Mouse (Mus musculus): ENCODE measurements at regions not wholly inside any gene's neighbourhood (a gene's known extent, or its start where the extent isn't known, plus 50 kb on each side); places are given as distances from the start of the nearest gene placed in this dataset.

- ATAC-seq (ENCODE audit: insufficient number of reproducible peaks, low FRiP score, low TSS enrichment, low read depth): no peak
- no peak overlapping the region for H3K9ac ChIP-seq
- no peaks in the 10 kb centered on the region for H3K36me3 ChIP-seq
- 51% methylated on average over 2 of the region's 2 CpGs for WGBS
- H3K4me1 ChIP-seq: no peaks in the 10 kb centered on the region
- H3K27me3 ChIP-seq: no peaks in the 10 kb centered on the region
- H3K27ac ChIP-seq (replicated peaks): no peak overlapping the region
- H3K9me3 ChIP-seq (replicated peaks): no peaks in the 10 kb centered on the region
- no peak overlapping the region for H3K4me3 ChIP-seq (replicated peaks)
- no peak overlapping the region for H3K4me2 ChIP-seq (replicated peaks)
These were observed 361.6 kb upstream of the Lmcd1 start for GRCm38 (mm10) chr6:111911997-111912396.

GRCm38 (mm10) chr6:111913771-111914405 is 359.7 kb upstream of the Lmcd1 start:
- Histone ChIP-seq H3K9ac (no peak overlapping the region), H3K4me2 (replicated peaks) (no peak overlapping the region), H3K4me3 (replicated peaks) (no peak overlapping the region), H3K4me1 (no peaks in the 10 kb centered on the region), H3K27me3 (no peaks in the 10 kb centered on the region), H3K27ac (replicated peaks) (no peak overlapping the region), H3K36me3 (no peaks in the 10 kb centered on the region), H3K9me3 (replicated peaks) (no peaks in the 10 kb centered on the region)
- 69% methylated on average over 11 of the region's 11 CpGs for WGBS
- ATAC-seq (ENCODE audit: insufficient number of reproducible peaks, low FRiP score, low TSS enrichment, low read depth): no peak

- no peak for ATAC-seq (ENCODE audit: insufficient number of reproducible peaks, low FRiP score, low TSS enrichment, low read depth)
- 34% methylated on average over 6 of the region's 6 CpGs for WGBS
- no peaks in the 10 kb centered on the region for H3K9me3 ChIP-seq (replicated peaks)
- H3K4me1 ChIP-seq: no peaks in the 10 kb centered on the region
- no peak overlapping the region for H3K27ac ChIP-seq (replicated peaks)
- no peak overlapping the region for H3K4me2 ChIP-seq (replicated peaks)
- H3K36me3 ChIP-seq: no peaks in the 10 kb centered on the region
- no peak overlapping the region for H3K9ac ChIP-seq
- H3K4me3 ChIP-seq (replicated peaks): no peak overlapping the region
- H3K27me3 ChIP-seq: no peaks in the 10 kb centered on the region
These were observed 356.3 kb upstream of the Lmcd1 start for GRCm38 (mm10) chr6:111917248-111917721.

GRCm38 (mm10) chr6:111917868-111918597 is 355.5 kb upstream of the Lmcd1 start:
- Histone ChIP-seq H3K4me1 (no peaks in the 10 kb centered on the region), H3K27ac (replicated peaks) (no peak overlapping the region), H3K4me2 (replicated peaks) (no peak overlapping the region), H3K27me3 (no peaks in the 10 kb centered on the region), H3K4me3 (replicated peaks) (no peak overlapping the region), H3K9me3 (replicated peaks) (no peaks in the 10 kb centered on the region), H3K36me3 (no peaks in the 10 kb centered on the region), H3K9ac (no peak overlapping the region)
- 65% methylated on average over 3 of the region's 3 CpGs for WGBS
- ATAC-seq (ENCODE audit: insufficient number of reproducible peaks, low FRiP score, low TSS enrichment, low read depth): no peak

GRCm38 (mm10) chr6:111932596-111932995 is 341.0 kb upstream of the Lmcd1 start:
- H3K27me3 ChIP-seq: no peaks in the 10 kb centered on the region
- no peaks in the 10 kb centered on the region for H3K9me3 ChIP-seq (replicated peaks)
- H3K4me1 ChIP-seq: no peaks in the 10 kb centered on the region
- no peak overlapping the region for H3K9ac ChIP-seq
- H3K4me3 ChIP-seq (replicated peaks): no peak overlapping the region
- 73% methylated on average over 2 of the region's 2 CpGs for WGBS
- no peaks in the 10 kb centered on the region for H3K36me3 ChIP-seq
- H3K4me2 ChIP-seq (replicated peaks): no peak overlapping the region
- no peak overlapping the region for H3K27ac ChIP-seq (replicated peaks)
- no peak for ATAC-seq (ENCODE audit: insufficient number of reproducible peaks, low FRiP score, low TSS enrichment, low read depth)

- no peaks in the 10 kb centered on the region for H3K36me3 ChIP-seq
- no peak overlapping the region for H3K4me2 ChIP-seq (replicated peaks)
- no peak for ATAC-seq (ENCODE audit: insufficient number of reproducible peaks, low FRiP score, low TSS enrichment, low read depth)
- H3K9me3 ChIP-seq (replicated peaks): no peaks in the 10 kb centered on the region
- H3K27ac ChIP-seq (replicated peaks): no peak overlapping the region
- no peak overlapping the region for H3K9ac ChIP-seq
- H3K4me3 ChIP-seq (replicated peaks): no peak overlapping the region
- 50% methylated on average over 1 of the region's 1 CpGs for WGBS
- H3K4me1 ChIP-seq: no peaks in the 10 kb centered on the region
- no peaks in the 10 kb centered on the region for H3K27me3 ChIP-seq
These were observed 319.2 kb upstream of the Lmcd1 start for GRCm38 (mm10) chr6:111954401-111954800.

- Histone ChIP-seq H3K4me2 (replicated peaks) (no peak overlapping the region), H3K4me3 (replicated peaks) (no peak overlapping the region), H3K27me3 (no peaks in the 10 kb centered on the region), H3K27ac (replicated peaks) (no peak overlapping the region), H3K36me3 (no peaks in the 10 kb centered on the region), H3K9me3 (replicated peaks) (no peaks in the 10 kb centered on the region), H3K9ac (no peak overlapping the region), H3K4me1 (no peaks in the 10 kb centered on the region)
- whole genome bisulfite sequencing: 77% methylated on average over 3 of the region's 3 CpGs
- no peak for ATAC-seq (ENCODE audit: insufficient number of reproducible peaks, low FRiP score, low TSS enrichment, low read depth)
These were observed 307.8 kb upstream of the Lmcd1 start for GRCm38 (mm10) chr6:111965766-111966165.

GRCm38 (mm10) chr6:111985452-111985851 is 288.1 kb upstream of the Lmcd1 start:
- H3K4me3 ChIP-seq (replicated peaks): no peak overlapping the region
- H3K36me3 ChIP-seq: no peaks in the 10 kb centered on the region
- 45% methylated on average over 1 of the region's 1 CpGs for WGBS
- no peaks in the 10 kb centered on the region for H3K27me3 ChIP-seq
- H3K4me1 ChIP-seq: no peaks in the 10 kb centered on the region
- ATAC-seq (ENCODE audit: insufficient number of reproducible peaks, low FRiP score, low TSS enrichment, low read depth): no peak
- no peak overlapping the region for H3K9ac ChIP-seq
- H3K4me2 ChIP-seq (replicated peaks): no peak overlapping the region
- H3K27ac ChIP-seq (replicated peaks): no peak overlapping the region
- no peaks in the 10 kb centered on the region for H3K9me3 ChIP-seq (replicated peaks)

GRCm38 (mm10) chr6:111995823-111996222 is 277.7 kb upstream of the Lmcd1 start:
- H3K4me1 ChIP-seq: no peaks in the 10 kb centered on the region
- H3K4me2 ChIP-seq (replicated peaks): no peak overlapping the region
- H3K27me3 ChIP-seq: no peaks in the 10 kb centered on the region
- no peak overlapping the region for H3K4me3 ChIP-seq (replicated peaks)
- no peaks in the 10 kb centered on the region for H3K36me3 ChIP-seq
- no peak for ATAC-seq (ENCODE audit: insufficient number of reproducible peaks, low FRiP score, low TSS enrichment, low read depth)
- H3K9me3 ChIP-seq (replicated peaks): no peaks in the 10 kb centered on the region
- H3K27ac ChIP-seq (replicated peaks): no peak overlapping the region
- 57% methylated on average over 3 of the region's 3 CpGs for WGBS
- no peak overlapping the region for H3K9ac ChIP-seq

GRCm38 (mm10) chr6:112003784-112004471 is 269.6 kb upstream of the Lmcd1 start:
- no peak for ATAC-seq (ENCODE audit: insufficient number of reproducible peaks, low FRiP score, low TSS enrichment, low read depth)
- 91% methylated on average over 3 of the region's 3 CpGs for WGBS
- Histone ChIP-seq H3K4me1 (no peaks in the 10 kb centered on the region), H3K4me3 (replicated peaks) (no peak overlapping the region), H3K27ac (replicated peaks) (no peak overlapping the region), H3K9ac (no peak overlapping the region), H3K27me3 (no peaks in the 10 kb centered on the region), H3K36me3 (no peaks in the 10 kb centered on the region), H3K4me2 (replicated peaks) (no peak overlapping the region), H3K9me3 (replicated peaks) (no peaks in the 10 kb centered on the region)

- Histone ChIP-seq H3K36me3 (no peaks in the 10 kb centered on the region), H3K4me1 (no peaks in the 10 kb centered on the region), H3K27me3 (no peaks in the 10 kb centered on the region), H3K9ac (no peak overlapping the region), H3K4me3 (replicated peaks) (no peak overlapping the region), H3K4me2 (replicated peaks) (no peak overlapping the region), H3K9me3 (replicated peaks) (no peaks in the 10 kb centered on the region), H3K27ac (replicated peaks) (no peak overlapping the region)
- 61% methylated on average over 1 of the region's 1 CpGs for WGBS
- no peak for ATAC-seq (ENCODE audit: insufficient number of reproducible peaks, low FRiP score, low TSS enrichment, low read depth)
These were observed 247.0 kb upstream of the Lmcd1 start for GRCm38 (mm10) chr6:112026261-112027205.
